Mouse (Mus musculus): Measurements from ENCODE around the gene Vmn1r17.

DNA sequence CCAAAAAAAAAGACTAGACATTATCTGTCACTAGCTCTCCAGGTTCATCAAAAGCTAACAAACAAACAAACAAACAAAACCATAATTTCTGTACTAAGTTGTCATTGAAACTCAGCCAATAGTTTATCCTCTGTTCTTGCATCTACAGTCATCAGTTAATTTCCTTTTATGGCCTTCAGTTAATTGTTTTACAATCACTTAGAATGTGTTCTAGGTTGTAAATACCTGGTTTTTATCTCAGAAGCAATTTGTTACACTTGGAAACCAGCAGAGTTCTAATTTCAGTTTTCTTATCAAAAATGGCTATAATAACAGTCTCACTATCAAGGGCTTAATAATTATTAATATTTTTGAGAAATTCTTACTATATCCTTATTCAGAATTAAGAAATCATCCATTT is 37.4 kb downstream of the Vmn1r17 start:
- no peak for TF ChIP-seq CTCF (conservative IDR thresholded peaks at IDR 0.05; ENCODE audit: low read length)
- no peak for TF ChIP-seq POU5F1 (IDR thresholded peaks at IDR 0.05; ENCODE audit: borderline replicate concordance, low read length)
- no peak for TF ChIP-seq NANOG (IDR thresholded peaks at IDR 0.05; ENCODE audit: borderline replicate concordance, low read length)

Measured in E14TG2a.4 (cell line).